In genomic region chr4:136701236-136701635, GRCm38 (mm10) we compare ENCODE assay signal across 18 mouse cellular contexts.
A peak's percentile ranks its signal among the peaks of the same experiment; 100 is the strongest.
DNase-seq lines count a peak whose midpoint lies in the region; ATAC-seq and TF ChIP-seq lines count a peak whose summit lies in the region.
"Had no signal": no experiment of that assay in that cellular context is flagged by ENCODE, and none has a peak within 500 bp of the region (broad histone marks: within the 10 kb centered on the region; RNA-seq: fewer than 3 reads in every experiment).

No protein-coding gene starts in this region.

- no peaks in the 10 kb centered on the region for H3K36me3 ChIP-seq in kidney, adult 2 months (ENCODE audit: control insufficient read depth, insufficient read depth, low read length)
- H3K36me3 ChIP-seq: heart, embryonic 15.5 days; limb, embryonic 12.5 days; liver, embryonic 12.5 days had no signal

- no peak overlapping the region for H3K4me3 ChIP-seq in kidney, adult 2 months (ENCODE audit: insufficient read depth, low read depth, low read length)
- H3K4me3 ChIP-seq: heart, embryonic 15.5 days; limb, embryonic 12.5 days; liver, embryonic 12.5 days had no signal

- no peak for DNase-seq in kidney, adult 2 months
- DNase-seq in kidney, postnatal 4 days = no peak
- DNase-seq in cerebellum, adult 11-12 months = peak; percentile 73
- DNase-seq in cerebellum, postnatal 14 days = peak; percentile 80 to 84
- DNase-seq in layer of hippocampus, postnatal 36 days = no peak
- no peak for DNase-seq in heart, postnatal 36 days
- DNase-seq: adrenal gland, adult 2 months; embryo, embryonic 11 days; gastrocnemius, postnatal 36 days; kidney, adult 9 months; kidney, postnatal 25 days; layer of hippocampus, adult 9-11 months; lung, adult 2 months; lung, postnatal 36 days had no signal

- WGBS in kidney, adult 2 months = 82% methylated on average over 11 of the region's 11 CpGs

- intact Hi-C loops in heart, postnatal 36 days (cut with DNase I) = no loop called here

- no peak for TF ChIP-seq CTCF in kidney, adult 2 months (conservative IDR thresholded peaks at IDR 0.05; ENCODE audit: insufficient read depth, insufficient read length, low read depth, low read length)

- no peak for TF ChIP-seq POLR2A in kidney, adult 2 months (IDR thresholded peaks at IDR 0.05; ENCODE audit: low read depth, low read length)

- H3K4me1 ChIP-seq in kidney, adult 2 months (ENCODE audit: control insufficient read depth, insufficient read depth, low read length) = no peaks in the 10 kb centered on the region
- H3K4me1 ChIP-seq: heart, embryonic 15.5 days; liver, embryonic 12.5 days had no signal

- ATAC-seq in cerebellum, adult (ENCODE audit: insufficient number of reproducible peaks, low FRiP score, low TSS enrichment) = 0 out of 2 replicates have a peak, but pooled peaks have one; percentile 22
- ATAC-seq: liver, embryonic 12.5 days had no signal

- H3K27ac ChIP-seq in kidney, adult 2 months (ENCODE audit: insufficient read depth, low read depth, low read length) = 0 out of 2 replicates have a peak overlapping the region, but pooled peaks have one; percentile 15
- H3K27ac ChIP-seq: heart, embryonic 15.5 days; limb, embryonic 12.5 days; liver, embryonic 12.5 days had no signal

- H3K27me3 ChIP-seq in kidney, adult 2 months (replicated peaks; ENCODE audit: control insufficient read depth, insufficient read depth, low read length) = no peaks in the 10 kb centered on the region
- H3K27me3 ChIP-seq: limb, embryonic 12.5 days; liver, embryonic 12.5 days had no signal

Comparison
In these comparisons a context has a peak if more than half of its experiments do, and no peak if none do; other contexts are left out.
1. DNase-seq: peak in cerebellum, adult 11-12 months (single experiment) and cerebellum, postnatal 14 days (2 of 2); none in kidney, adult 2 months (single experiment), kidney, postnatal 4 days (0 of 2), layer of hippocampus, postnatal 36 days (0 of 2) and heart, postnatal 36 days (0 of 2).